Mouse (Mus musculus) embryonic fibroblast, embryonic 13.5 days (primary cell): ENCODE results near the gene Agpat4.

Experiments used
- CTCF ChIP-seq: IDR thresholded peaks from 2 replicates; pipeline ENCODE4 v1.5.1; 2011; ENCODE audit warnings: mild to moderate bottlenecking, control low read depth, low read length, moderate library complexity, borderline replicate concordance; ENCODE audit not compliant: insufficient read depth
- POLR2A ChIP-seq: IDR thresholded peaks from 2 replicates; pipeline ENCODE4 v1.6.1; 2011; ENCODE audit warnings: low read depth, mild to moderate bottlenecking, control low read depth, low read length, moderate library complexity

GRCm38 (mm10) chr17:12133985-12134384 is 15.5 kb downstream of the Agpat4 start:
- TF ChIP-seq POLR2A, result no peak
- TF ChIP-seq CTCF, result no peak
